27 mouse cellular contexts compared by ENCODE assay signal in genomic region chr16:43524179-43524578, GRCm38 (mm10).
DNase-seq lines count a peak whose midpoint lies in the region; ATAC-seq and TF ChIP-seq lines count a peak whose summit lies in the region.
"Had no signal": no experiment of that assay in that cellular context is flagged by ENCODE, and none has a peak within 500 bp of the region (broad histone marks: within the 10 kb centered on the region; RNA-seq: fewer than 3 reads in every experiment).

No protein-coding gene starts in this region.

- no peak for ATAC-seq in liver, embryonic 11.5 days (replicated peaks; ENCODE audit: low FRiP score)
- ATAC-seq: forebrain, embryonic 15.5 days; hindbrain, embryonic 16.5 days had no signal

- no peak overlapping the region for H3K9ac ChIP-seq in liver, adult 2 months (ENCODE audit: low read depth, low read length)
- no peak overlapping the region for H3K9ac ChIP-seq in liver, embryonic 11.5 days (ENCODE audit: low read depth, low read length)
- H3K9ac ChIP-seq: embryonic facial prominence, embryonic 13.5 days; forebrain, embryonic 12.5 days; forebrain, embryonic 15.5 days; heart, embryonic 12.5 days; heart, embryonic 15.5 days; hindbrain, embryonic 13.5 days had no signal

- 67% methylated on average over 9 of the region's 9 CpGs for WGBS in kidney, adult 2 months
- WGBS in liver, adult 2 months, result 68% methylated on average over 9 of the region's 9 CpGs
- 88% methylated on average over 9 of the region's 9 CpGs for WGBS in liver, embryonic 11.5 days

- no peak overlapping the region for H3K27ac ChIP-seq in kidney, adult 2 months (ENCODE audit: insufficient read depth, low read depth, low read length)
- no peak overlapping the region for H3K27ac ChIP-seq in liver, adult 2 months (replicated peaks; ENCODE audit: insufficient read depth, low read depth, low read length)
- H3K27ac ChIP-seq in liver, embryonic 11.5 days (ENCODE audit: low read depth, low read length), result no peak overlapping the region
- H3K27ac ChIP-seq: embryonic facial prominence, embryonic 10.5 days; embryonic facial prominence, embryonic 13.5 days; forebrain, embryonic 12.5 days; forebrain, embryonic 15.5 days; heart, embryonic 15.5 days; hindbrain, embryonic 10.5 days; hindbrain, embryonic 13.5 days had no signal

- H3K27me3 ChIP-seq in kidney, adult 2 months (replicated peaks; ENCODE audit: control insufficient read depth, insufficient read depth, low read length), result no peaks in the 10 kb centered on the region
- no peaks in the 10 kb centered on the region for H3K27me3 ChIP-seq in liver, adult 2 months (ENCODE audit: control insufficient read depth, insufficient read depth, low read length)
- H3K27me3 ChIP-seq in liver, embryonic 11.5 days (replicated peaks; ENCODE audit: control insufficient read depth, insufficient read depth, low read length), result no peaks in the 10 kb centered on the region
- H3K27me3 ChIP-seq: embryonic facial prominence, embryonic 13.5 days; forebrain, embryonic 12.5 days; forebrain, embryonic 15.5 days; heart, embryonic 12.5 days; heart, embryonic 15.5 days; hindbrain, embryonic 13.5 days had no signal

- peak; percentile 29 for DNase-seq in kidney, adult 2 months
- DNase-seq in kidney, adult 18-20 months, result no peak
- DNase-seq in liver, adult 2 months (ENCODE audit: extremely low read depth, low read depth, low spot score), result peak; percentile 41
- no peak for DNase-seq in liver, embryonic 11.5 days (ENCODE audit: low spot score)
- DNase-seq in retina, postnatal 1 day, result peak; percentile 14
- no peak for DNase-seq in retina, embryonic 14.5 days (ENCODE audit: low spot score)
- DNase-seq: adrenal gland, adult 2 months; adrenal gland, postnatal 14 days; B cell, adult 2 months; cerebellum, adult 11-12 months; cerebellum, adult 8-10 months; cerebellum, postnatal 10 days; cerebellum, postnatal 36 days; embryo, embryonic 11 days; gastrocnemius, postnatal 25 days; heart, postnatal 10 days; heart, postnatal 36 days had no signal

- no peak overlapping the region for H3K4me3 ChIP-seq in kidney, adult 2 months (ENCODE audit: insufficient read depth, low read depth, low read length)
- H3K4me3 ChIP-seq in liver, adult 2 months (ENCODE audit: insufficient read depth, low read depth, low read length), result no peak overlapping the region
- no peak overlapping the region for H3K4me3 ChIP-seq in liver, embryonic 11.5 days (ENCODE audit: low read depth, low read length)
- H3K4me3 ChIP-seq: embryonic facial prominence, embryonic 10.5 days; embryonic facial prominence, embryonic 13.5 days; erythroblast, embryonic 14.5 days; forebrain, embryonic 12.5 days; forebrain, embryonic 15.5 days; heart, embryonic 12.5 days; heart, embryonic 15.5 days; hindbrain, embryonic 10.5 days; hindbrain, embryonic 13.5 days had no signal

- peaks cover 17% of the 10 kb centered on the region for H3K79me2 ChIP-seq in liver, adult 2 months (ENCODE audit: control insufficient read depth, insufficient read depth, low read length)

- no peak overlapping the region for H3K4me2 ChIP-seq in liver, embryonic 11.5 days
- H3K4me2 ChIP-seq: embryonic facial prominence, embryonic 13.5 days; forebrain, embryonic 12.5 days; forebrain, embryonic 15.5 days; heart, embryonic 12.5 days; heart, embryonic 15.5 days; hindbrain, embryonic 13.5 days had no signal

- TF ChIP-seq CTCF in kidney, adult 2 months (conservative IDR thresholded peaks at IDR 0.05; ENCODE audit: insufficient read depth, insufficient read length, low read depth, low read length), result no peak
- no peak for TF ChIP-seq CTCF in liver, adult 2 months (IDR thresholded peaks at IDR 0.05; ENCODE audit: low read depth, low read length)

- H3K36me3 ChIP-seq in kidney, adult 2 months (ENCODE audit: control insufficient read depth, insufficient read depth, low read length), result no peaks in the 10 kb centered on the region
- H3K36me3 ChIP-seq in liver, adult 2 months (ENCODE audit: control insufficient read depth, insufficient read depth, low read length), result no peaks in the 10 kb centered on the region
- no peaks in the 10 kb centered on the region for H3K36me3 ChIP-seq in liver, embryonic 11.5 days (ENCODE audit: control insufficient read depth, insufficient read depth, low read length)
- H3K36me3 ChIP-seq: embryonic facial prominence, embryonic 10.5 days; embryonic facial prominence, embryonic 13.5 days; forebrain, embryonic 15.5 days; heart, embryonic 12.5 days; heart, embryonic 15.5 days; hindbrain, embryonic 10.5 days had no signal

- no peak for TF ChIP-seq POLR2A in kidney, adult 2 months (IDR thresholded peaks at IDR 0.05; ENCODE audit: low read depth, low read length)
- no peak for TF ChIP-seq POLR2A in liver, adult 2 months (IDR thresholded peaks at IDR 0.05; ENCODE audit: extremely low read depth, insufficient read depth, low read length)

- H3K9me3 ChIP-seq in liver, embryonic 11.5 days (ENCODE audit: control insufficient read depth, low read length), result no peaks in the 10 kb centered on the region
- H3K9me3 ChIP-seq: embryonic facial prominence, embryonic 10.5 days; embryonic facial prominence, embryonic 13.5 days; forebrain, embryonic 12.5 days; forebrain, embryonic 15.5 days; heart, embryonic 12.5 days; heart, embryonic 15.5 days; hindbrain, embryonic 10.5 days; hindbrain, embryonic 13.5 days had no signal

- peaks cover 16% of the 10 kb centered on the region; the same call in 1 of the 2 replicates for H3K4me1 ChIP-seq in kidney, adult 2 months (ENCODE audit: control insufficient read depth, insufficient read depth, low read length)
- peaks cover 5% of the 10 kb centered on the region; the same call in 1 of the 2 replicates for H3K4me1 ChIP-seq in liver, adult 2 months (ENCODE audit: control insufficient read depth, insufficient read depth, low read length)
- no peaks in the 10 kb centered on the region for H3K4me1 ChIP-seq in liver, embryonic 11.5 days (replicated peaks; ENCODE audit: control insufficient read depth, insufficient read depth, low read length)
- H3K4me1 ChIP-seq: embryonic facial prominence, embryonic 13.5 days; heart, embryonic 15.5 days had no signal

Comparison
In these comparisons a context has a peak if more than half of its experiments do, and no peak if none do; other contexts are left out.
1. DNase-seq: peak in kidney, adult 2 months (single experiment), liver, adult 2 months (single experiment) and retina, postnatal 1 day (single experiment); none in kidney, adult 18-20 months (single experiment), liver, embryonic 11.5 days (single experiment) and retina, embryonic 14.5 days (single experiment).